Mouse (Mus musculus): ENCODE results near the gene Topbp1.

The Topbp1 gene

GRCm38 (mm10) chr9:103304927-103305326 is at the start of gene Topbp1, which contains the start of gene 1300017J02Rik:
Gene Topbp1 (plus strand): TSS chr9:103305215.
Gene 1300017J02Rik (minus strand): TSS chr9:103305082.
- DNase-seq (ENCODE audit: low spot score in 2 of 2) = peak; percentile 89

- DNase-seq (ENCODE audit: low spot score in 2 of 2) = no peak
These were observed 39.2 kb upstream of the Topbp1 start for GRCm38 (mm10) chr9:103265778-103266177.

GRCm38 (mm10) chr9:103271104-103271503 is 33.9 kb upstream of the Topbp1 start:
- no peak for DNase-seq (ENCODE audit: low spot score in 2 of 2)

GRCm38 (mm10) chr9:103274819-103275218 is 30.2 kb upstream of the Topbp1 start:
- DNase-seq (ENCODE audit: low spot score in 2 of 2) = no peak

GRCm38 (mm10) chr9:103275676-103276075 is 29.3 kb upstream of the Topbp1 start:
- no peak for DNase-seq (ENCODE audit: low spot score in 2 of 2)

- DNase-seq (ENCODE audit: low spot score in 2 of 2) = no peak
These were observed 28.1 kb upstream of the Topbp1 start for GRCm38 (mm10) chr9:103276876-103277275.

GRCm38 (mm10) chr9:103286396-103286795 is 18.6 kb upstream of the Topbp1 start:
- DNase-seq (ENCODE audit: low spot score in 2 of 2) = no peak

- DNase-seq (ENCODE audit: low spot score in 2 of 2) = no peak
These were observed 18.1 kb upstream of the Topbp1 start for GRCm38 (mm10) chr9:103286901-103287422.

- DNase-seq (ENCODE audit: low spot score in 2 of 2) = no peak
These were observed 17.1 kb upstream of the Topbp1 start for GRCm38 (mm10) chr9:103287840-103288488.

- no peak for DNase-seq (ENCODE audit: low spot score in 2 of 2)
These were observed 16.4 kb upstream of the Topbp1 start for GRCm38 (mm10) chr9:103288489-103289180.

- DNase-seq (ENCODE audit: low spot score in 2 of 2) = no peak
These were observed 10.5 kb upstream of the Topbp1 start for GRCm38 (mm10) chr9:103294507-103294906.

GRCm38 (mm10) chr9:103301086-103301485 is 3.9 kb upstream of the Topbp1 start:
- DNase-seq (ENCODE audit: low spot score in 2 of 2) = no peak

- no peak for DNase-seq (ENCODE audit: low spot score in 2 of 2)
These were observed 2.8 kb upstream of the Topbp1 start for GRCm38 (mm10) chr9:103302239-103302638.

- peak; percentile 76 to 79 for DNase-seq (ENCODE audit: low spot score in 2 of 2)
These were observed 2.3 kb upstream of the Topbp1 start for GRCm38 (mm10) chr9:103302666-103303065.

- no peak for DNase-seq (ENCODE audit: low spot score in 2 of 2)
These were observed 472 bp downstream of the Topbp1 start for GRCm38 (mm10) chr9:103305332-103306041.

GRCm38 (mm10) chr9:103309832-103310231 is 4.8 kb downstream of the Topbp1 start:
- DNase-seq (ENCODE audit: low spot score in 2 of 2) = no peak

GRCm38 (mm10) chr9:103324678-103325077 is 19.7 kb downstream of the Topbp1 start:
- no peak for DNase-seq (ENCODE audit: low spot score in 2 of 2)

- no peak for DNase-seq (ENCODE audit: low spot score in 2 of 2)
These were observed 21.4 kb downstream of the Topbp1 start for GRCm38 (mm10) chr9:103326449-103326848.

GRCm38 (mm10) chr9:103332663-103333062 is 27.6 kb downstream of the Topbp1 start:
- DNase-seq (ENCODE audit: low spot score in 2 of 2) = no peak

GRCm38 (mm10) chr9:103336912-103337311 is 31.9 kb downstream of the Topbp1 start:
- DNase-seq (ENCODE audit: low spot score in 2 of 2) = no peak

GRCm38 (mm10) chr9:103347045-103347444 is 42.0 kb downstream of the Topbp1 start:
- DNase-seq (ENCODE audit: low spot score in 2 of 2) = no peak

GRCm38 (mm10) chr9:103347996-103348490 is 43.0 kb downstream of the Topbp1 start:
- DNase-seq (ENCODE audit: low spot score in 2 of 2) = no peak

Data from right cerebral cortex, adult 2 months (tissue).